Mouse (Mus musculus) left cerebral cortex, postnatal 25 days (tissue): ENCODE results near the gene Vamp9. TPM values are rescaled to one million over a fixed set of nuclear protein-coding genes. Genes with fewer than 3 reads are reported as not detected.

Experiments used
- DNase-seq, 2 experiments: peaks; one replicate each; pipeline ENCODE4 v3.0.0; 2022; ENCODE audit warnings: low spot score in 2 of 2, mixed read lengths in 1 of 2
- intact Hi-C: fragments of 180-260 bp; cut with DNase I; formaldehyde crosslinking; loops from one replicate; pipeline ENCODE4 v1.15.1; 2025
- total RNA-seq, 2 experiments: library from RNA; stranded (reverse); gene quantifications; 2 replicates each; pipeline ENCODE4 v1.2.3; 2021

Gene Vamp9
- total RNA-seq, 2 experiments from 2014 or later = 0.78 to 0.89 TPM

GRCm38 (mm10) chr5:100000500-100000899 is 94.4 kb downstream of the Vamp9 start:
- intact Hi-C loops = no loop called here
- no peak for DNase-seq

Other genes starting within 250 kb of the Vamp9 start
- gene Rasgef1b, start 177.2 kb upstream of the Vamp9 start, total RNA-seq = 10 to 100 TPM; 73.1 to 92.6 TPM
- 100 to 1,000 TPM; 182 to 185 TPM for gene Hnrnpd, start 72.7 kb downstream of the Vamp9 start, total RNA-seq
- 1 to 10 TPM; 1.5 to 1.6 TPM for gene 4930524J08Rik, start 72.8 kb downstream of the Vamp9 start, total RNA-seq
- gene Hnrnpdl, start 133.4 kb downstream of the Vamp9 start, total RNA-seq = 100 to 1,000 TPM; 145 to 156 TPM
- gene Enoph1, start 133.7 kb downstream of the Vamp9 start, total RNA-seq = 10 to 100 TPM; 50.3 to 57.4 TPM